Mouse (Mus musculus) G1E (cell line): ENCODE data around the gene Gm26602. TPM values are rescaled to one million over a fixed set of nuclear protein-coding genes. Genes with fewer than 3 reads are reported as not detected.

Experiments used
- ATAC-seq: 2 replicates; pipeline ENCODE4 v1.8.0; 2016; ENCODE audit warnings: mild to moderate bottlenecking; ENCODE audit not compliant: insufficient number of reproducible peaks, poor library complexity, low FRiP score, severe bottlenecking; ENCODE audit errors: extremely low read depth
- DNase-seq: peaks from one replicate; pipeline ENCODE4 v3.0.0; 2012; ENCODE audit warnings: low spot score
- H3K27me3 ChIP-seq: 2 replicates; pipeline ENCODE4 v1.6.1; 2012; ENCODE audit warnings: mild to moderate bottlenecking, low read length, inconsistent platforms; ENCODE audit not compliant: insufficient read depth
- H3K36me3 ChIP-seq: replicated peaks from 2 replicates; pipeline ENCODE3; 2012; ENCODE audit warnings: mild to moderate bottlenecking, inconsistent platforms
- H3K4me1 ChIP-seq: 2 replicates; pipeline ENCODE4 v1.6.1; 2012; ENCODE audit warnings: low read depth, low read length, inconsistent platforms, mixed read lengths; ENCODE audit not compliant: insufficient read depth
- H3K4me3 ChIP-seq: 2 replicates; pipeline ENCODE4 v1.5.1; 2012; ENCODE audit warnings: low read depth, mild to moderate bottlenecking, inconsistent platforms, low read length, moderate library complexity, mixed read lengths
- H3K9me3 ChIP-seq: replicated peaks from 2 replicates; pipeline ENCODE4 v1.6.1; 2012; ENCODE audit warnings: inconsistent platforms
- CTCF ChIP-seq: IDR thresholded peaks from 2 replicates; pipeline ENCODE4 v1.5.1; 2012; ENCODE audit warnings: low read depth, low read length, inconsistent platforms, mixed read lengths
- GATA1 ChIP-seq: IDR thresholded peaks from 2 replicates; pipeline ENCODE4 v1.6.1; 2012; ENCODE audit warnings: borderline replicate concordance, low read length, inconsistent platforms, mixed read lengths
- GATA2 ChIP-seq: IDR thresholded peaks from 2 replicates; pipeline ENCODE4 v1.6.1; 2012; ENCODE audit warnings: low read depth, low read length, inconsistent platforms, borderline replicate concordance
- POLR2AphosphoS5 ChIP-seq: IDR thresholded peaks from 2 replicates; pipeline ENCODE4 v1.6.1; 2012; ENCODE audit warnings: low read depth, low read length, inconsistent platforms; ENCODE audit not compliant: insufficient replicate concordance
- TAL1 ChIP-seq: conservative IDR thresholded peaks from 2 replicates; pipeline ENCODE4 v1.6.1; 2012; ENCODE audit warnings: low read depth, low read length, inconsistent platforms, mixed read lengths
- polyA plus RNA-seq: library from polyadenylated mRNA; stranded (reverse); fragments of >175 nt; gene quantifications from 2 replicates; pipeline ENCODE4 v1.2.3, GENCODE M21; 2012
- total RNA-seq, 2 experiments: library from RNA; stranded (forward) in 1 of 2; stranded (reverse) in 1 of 2; fragments of 200-1000 nt in 1 of 2; fragments of >200 nt in 1 of 2; fragmentation: Nextera tagmentation in 1 of 2; gene quantifications; 2 replicates each; pipeline ENCODE4 v1.2.3; 2014 to 2017

Gm26602 gene
- total and polyA plus RNA-seq, 3 experiments, result 0.41 TPM; not detected in 2

DNA sequence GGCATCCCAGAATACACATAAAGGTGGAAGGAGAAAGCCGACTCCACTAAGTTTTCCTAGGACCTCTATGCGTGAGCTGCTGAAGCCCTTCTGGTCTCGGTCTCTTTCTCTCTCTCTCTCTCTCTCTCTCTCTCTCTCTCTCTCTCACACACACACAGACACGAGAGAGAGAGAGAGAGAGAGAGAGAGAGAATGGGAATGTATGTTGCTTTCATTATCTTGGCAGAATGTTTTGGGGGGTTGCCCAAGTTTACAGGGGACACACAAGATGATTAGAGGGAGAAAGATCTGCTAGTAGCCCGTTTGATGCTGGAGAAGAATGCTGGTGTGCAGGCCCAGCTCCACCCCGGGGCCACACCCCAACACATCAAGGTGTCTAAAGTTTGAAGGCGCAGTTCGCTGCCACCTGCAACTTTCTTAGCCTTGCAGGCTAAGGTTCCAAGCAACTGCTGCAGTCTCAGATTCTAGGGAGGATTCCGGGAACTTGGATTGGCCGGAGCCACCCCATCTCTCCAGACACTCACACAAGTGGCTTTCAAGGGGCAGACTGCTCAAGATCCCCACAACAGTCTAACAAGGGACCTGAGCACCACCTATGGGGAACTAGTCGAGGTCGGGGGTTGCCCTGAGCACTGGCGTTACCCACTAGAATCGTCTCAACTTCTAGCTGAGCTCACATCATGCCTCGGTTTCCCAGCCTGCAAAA is 15.3 kb downstream of the Gm26602 start:
- TF ChIP-seq CTCF, result no peak
- TF ChIP-seq GATA1, result no peak
- Histone ChIP-seq H3K36me3 (peaks cover 19% of the 10 kb centered on the region), H3K4me3 (peak overlapping the region; percentile 95), H3K4me1 (peaks cover 47% of the 10 kb centered on the region), H3K9me3 (peaks cover 9% of the 10 kb centered on the region), H3K27me3 (no peaks in the 10 kb centered on the region; the same call in 1 of the 2 replicates)
- ATAC-seq, result no peak
- no peak for DNase-seq

DNA sequence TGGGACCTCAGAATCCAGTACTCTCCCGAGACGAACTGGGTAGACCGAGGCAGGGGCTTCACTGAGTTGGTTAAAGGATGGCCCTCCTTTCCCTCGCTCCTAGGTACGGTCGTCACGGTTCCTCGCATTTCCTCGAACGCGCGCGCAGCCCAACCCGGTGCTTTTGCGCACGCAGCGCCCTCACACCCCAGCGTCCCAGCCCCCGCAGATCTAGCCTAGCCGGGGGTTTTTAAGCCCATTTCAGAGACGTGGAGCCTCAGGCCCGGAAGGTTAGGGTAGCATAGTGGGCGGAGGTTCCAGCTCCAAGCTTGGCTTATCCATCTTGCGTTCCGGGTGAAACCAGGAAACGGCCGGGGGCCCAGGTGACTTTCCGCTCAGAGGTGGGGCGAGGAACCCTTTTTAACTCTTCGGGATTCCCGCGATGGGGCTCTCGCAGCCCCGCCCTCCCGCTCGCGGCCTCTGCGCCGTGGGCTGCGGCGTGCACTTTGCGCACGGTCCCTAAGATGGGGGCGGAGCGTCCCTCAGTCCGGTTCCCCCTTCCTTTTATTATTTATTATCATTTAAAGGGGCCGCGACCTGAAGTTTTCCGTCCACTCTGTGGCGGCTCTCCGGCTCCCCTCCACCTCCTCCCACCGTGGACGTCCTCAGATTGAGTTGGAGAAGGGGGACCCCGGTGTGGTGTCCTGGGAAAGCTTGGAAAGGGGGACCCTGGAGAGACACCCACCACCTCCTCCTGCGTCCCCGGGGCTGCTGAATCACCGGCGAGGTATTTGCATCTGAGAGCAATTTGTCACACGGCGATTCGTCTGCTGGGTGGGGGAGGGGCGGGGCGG is 16.1 kb downstream of the Gm26602 start, which contains the start of gene Arid3a:
Gene Arid3a, plus strand, starts transcription at position 553 of the 833 bp plus-strand sequence.
- Histone ChIP-seq H3K9me3 (peaks cover 1% of the 10 kb centered on the region), H3K4me1 (peaks cover 54% of the 10 kb centered on the region), H3K36me3 (peaks cover 26% of the 10 kb centered on the region), H3K27me3 (no peaks in the 10 kb centered on the region), H3K4me3 (peak within 1 kb of the TSS; percentile 95)
- TF ChIP-seq TAL1 (no peak), CTCF (no peak), GATA1 (no peak), POLR2AphosphoS5 (no peak), GATA2 (no peak)
- ATAC-seq (peak; percentile 59), DNase-seq (peak; percentile 91)

DNA sequence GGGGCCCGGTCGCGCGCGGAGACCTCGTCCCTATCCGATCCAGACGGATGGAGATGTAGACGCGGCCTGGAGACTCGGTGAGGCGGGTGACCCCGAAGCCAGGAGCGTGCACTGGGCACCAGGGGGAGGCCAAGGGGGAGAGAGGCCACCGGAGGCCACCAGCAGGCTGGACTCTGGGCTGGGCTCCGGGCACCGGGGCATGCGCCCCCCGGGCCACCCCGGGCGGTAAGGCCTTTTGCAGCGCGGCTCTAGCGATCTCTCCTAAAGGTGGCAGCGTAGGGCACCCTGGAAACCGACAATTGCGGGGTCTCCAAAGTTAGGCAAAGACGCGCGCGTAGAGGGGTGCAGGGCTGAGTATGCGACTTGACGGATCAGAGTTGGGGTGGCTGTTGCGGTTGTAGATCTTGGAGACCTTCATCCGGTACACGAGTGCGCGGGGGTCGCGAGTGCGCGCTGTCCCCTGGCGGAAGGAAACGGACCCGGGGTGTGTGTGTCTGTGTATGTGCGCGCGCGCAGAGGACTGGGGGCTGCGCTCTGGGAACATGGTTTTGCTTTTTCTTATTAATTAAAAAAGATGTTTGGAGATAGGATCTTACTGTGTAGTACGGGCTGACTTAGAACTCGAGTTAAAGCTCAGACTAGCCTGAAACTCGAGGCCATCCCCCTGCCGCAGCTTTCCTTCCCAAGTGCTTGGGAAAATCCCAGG is 16.8 kb downstream of the Gm26602 start:
- Histone ChIP-seq H3K4me3 (peak overlapping the region; percentile 95), H3K4me1 (peaks cover 61% of the 10 kb centered on the region), H3K27me3 (no peaks in the 10 kb centered on the region), H3K9me3 (no peaks in the 10 kb centered on the region), H3K36me3 (peaks cover 34% of the 10 kb centered on the region)
- peak; percentile 58 for DNase-seq
- TF ChIP-seq TAL1, result no peak
- TF ChIP-seq GATA2, result no peak
- TF ChIP-seq CTCF, result no peak
- no peak for TF ChIP-seq GATA1
- TF ChIP-seq POLR2AphosphoS5, result no peak
- no peak for ATAC-seq

DNA sequence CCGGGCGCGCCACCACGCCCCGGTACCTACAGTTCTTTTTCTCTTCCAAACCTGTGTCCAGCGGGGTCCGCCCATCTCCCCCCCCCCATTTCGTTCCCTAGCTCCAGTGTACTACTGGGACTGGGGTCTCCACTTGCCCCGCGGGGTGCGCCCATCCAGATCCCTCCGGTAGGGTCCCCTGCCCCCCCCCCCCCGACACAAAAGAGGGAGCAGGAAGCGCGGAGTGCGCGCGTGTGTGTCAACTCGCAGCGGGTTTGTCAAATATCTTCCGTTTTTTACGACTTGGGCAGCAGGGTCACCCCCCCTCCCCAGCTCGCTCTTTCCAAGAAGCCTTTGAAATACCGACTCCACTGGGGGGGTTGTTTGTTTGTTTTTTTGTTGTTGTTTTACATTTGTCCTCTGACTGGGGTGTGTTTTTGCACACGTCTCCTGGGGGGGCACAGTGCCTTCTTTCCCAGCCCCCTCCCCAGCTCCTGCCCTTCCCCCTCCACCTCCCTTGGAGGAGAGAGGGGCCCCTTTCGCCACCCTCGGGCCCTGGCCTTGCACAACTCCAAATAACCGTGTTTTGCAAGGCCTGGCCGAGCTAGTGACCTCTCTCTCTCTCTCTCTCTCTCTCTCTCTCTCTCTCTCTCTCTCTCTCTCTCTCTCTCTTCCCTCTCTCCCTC is 17.5 kb downstream of the Gm26602 start:
- no peaks in the 10 kb centered on the region for H3K9me3 ChIP-seq
- no peaks in the 10 kb centered on the region for H3K27me3 ChIP-seq
- ATAC-seq, result no peak
- peak overlapping the region; percentile 95 for H3K4me3 ChIP-seq
- peaks cover 68% of the 10 kb centered on the region for H3K4me1 ChIP-seq
- DNase-seq, result peak; percentile 69
- peaks cover 41% of the 10 kb centered on the region for H3K36me3 ChIP-seq
- no peak for TF ChIP-seq TAL1
- TF ChIP-seq CTCF, result no peak
- no peak for TF ChIP-seq POLR2AphosphoS5
- no peak for TF ChIP-seq GATA2
- no peak for TF ChIP-seq GATA1

DNA sequence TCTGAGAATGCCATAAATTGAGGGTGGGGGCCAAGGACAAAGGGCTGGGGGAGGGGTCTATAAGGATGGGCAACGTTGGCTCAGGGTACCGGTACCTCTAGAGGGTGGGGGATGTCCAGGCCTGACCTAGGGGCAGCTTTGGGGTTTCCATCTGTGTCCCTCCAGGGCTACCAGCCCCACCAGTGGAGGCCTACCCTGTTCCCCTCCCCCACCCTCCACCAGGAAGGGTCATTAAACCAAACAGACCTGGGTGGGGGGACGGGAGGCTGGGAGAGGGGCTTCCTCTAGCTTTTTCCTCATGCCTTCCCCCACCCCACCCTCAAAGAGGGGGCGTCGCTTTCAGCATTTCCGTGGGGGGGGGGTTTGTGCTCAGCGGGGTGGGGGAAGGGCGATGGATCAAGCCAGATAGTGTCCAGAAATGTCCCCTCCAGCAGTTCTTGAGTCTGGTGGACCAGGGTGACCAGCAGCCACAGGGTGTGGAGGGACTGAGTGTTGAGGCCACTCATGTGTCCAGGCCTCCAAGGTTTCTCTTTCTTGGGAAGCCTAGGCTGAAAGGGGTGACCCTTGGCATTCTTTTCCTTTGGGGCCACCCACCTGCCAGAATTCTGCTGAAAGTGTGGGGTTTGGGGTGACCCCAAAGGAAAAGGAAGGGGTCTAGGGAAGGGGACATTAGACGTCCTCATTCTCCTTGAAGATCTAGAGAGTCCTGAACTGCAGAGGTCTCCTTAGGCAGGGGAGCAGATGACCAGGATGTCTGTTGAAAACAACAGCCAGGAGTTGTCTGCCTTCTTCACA is 18.4 kb downstream of the Gm26602 start:
- H3K36me3 ChIP-seq, result peaks cover 50% of the 10 kb centered on the region
- H3K9me3 ChIP-seq, result no peaks in the 10 kb centered on the region
- DNase-seq, result no peak
- no peak for ATAC-seq
- no peak for TF ChIP-seq GATA1
- H3K4me3 ChIP-seq, result peak overlapping the region; percentile 95
- no peaks in the 10 kb centered on the region for H3K27me3 ChIP-seq
- H3K4me1 ChIP-seq, result peaks cover 72% of the 10 kb centered on the region
